Mouse (Mus musculus) CH12.LX (cell line): ENCODE data around the gene Hpn. TPM values are rescaled to one million over a fixed set of nuclear protein-coding genes. Genes with fewer than 3 reads are reported as not detected.
A peak's percentile ranks its signal among the peaks of the same experiment; 100 is the strongest.

Experiments used
- DNase-seq: peaks from one replicate; pipeline ENCODE4 v3.0.0-alpha.2; 2013; ENCODE audit errors: extremely low read depth
- H3K27ac ChIP-seq: 2 replicates; pipeline ENCODE4 v1.5.1; 2012; ENCODE audit warnings: low read depth, mild to moderate bottlenecking, control low read depth, moderate library complexity; ENCODE audit not compliant: insufficient read depth
- H3K27me3 ChIP-seq: replicated peaks from 2 replicates; pipeline ENCODE3; 2012; ENCODE audit warnings: inconsistent platforms
- H3K36me3 ChIP-seq, 2 experiments: replicated peaks in 1 of 2; 2 replicates each; pipeline versions ENCODE3 to v1.6.1; 2012; ENCODE audit warnings: inconsistent platforms in 1 of 2, low read length in 1 of 2, mild to moderate bottlenecking in 1 of 2, mixed read lengths in 1 of 2, moderate library complexity in 1 of 2; ENCODE audit not compliant: control insufficient read depth in 1 of 2, insufficient read depth in 1 of 2
- H3K4me1 ChIP-seq, 2 experiments: 2 replicates each; pipeline ENCODE4 v1.6.1; 2012; ENCODE audit warnings: inconsistent platforms in 1 of 2, moderate library complexity in 1 of 2; ENCODE audit not compliant: insufficient read depth in 2 of 2, control insufficient read depth in 1 of 2
- H3K4me2 ChIP-seq: 2 replicates; pipeline ENCODE4 v1.6.1; 2012; ENCODE audit warnings: low read depth, mild to moderate bottlenecking, control low read depth; ENCODE audit not compliant: poor library complexity, insufficient read depth, severe bottlenecking
- H3K4me3 ChIP-seq, 3 experiments: fragments of 150-350 bp in 1 of 3; sonication (generic) in 1 of 3; replicated peaks in 1 of 3; 2 replicates each; pipeline versions ENCODE3 to v1.5.1; 2011 to 2012; ENCODE audit warnings: low read depth in 2 of 3, low read length in 2 of 3, mild to moderate bottlenecking in 2 of 3, moderate library complexity in 2 of 3, control low read depth in 1 of 3, improper control_type of control experiment in 1 of 3, inconsistent platforms in 1 of 3, mixed read lengths in 1 of 3; ENCODE audit not compliant: poor library complexity in 1 of 3
- H3K79me2 ChIP-seq: replicated peaks from 2 replicates; pipeline ENCODE4 v1.6.1; 2012; ENCODE audit warnings: mild to moderate bottlenecking, moderate library complexity; ENCODE audit not compliant: control insufficient read depth, poor library complexity, insufficient read depth, severe bottlenecking; ENCODE audit errors: extremely low read depth
- H3K9ac ChIP-seq: 2 replicates; pipeline ENCODE4 v1.6.1; 2012; ENCODE audit warnings: low read depth, mild to moderate bottlenecking, control low read depth, moderate library complexity; ENCODE audit not compliant: insufficient read depth
- H3K9me3 ChIP-seq: replicated peaks from 2 replicates; pipeline ENCODE3; 2012; ENCODE audit warnings: low read length, inconsistent platforms, mixed read lengths
- BHLHE40 ChIP-seq: IDR thresholded peaks from 2 replicates; pipeline ENCODE4 v1.6.1; 2011; ENCODE audit warnings: mild to moderate bottlenecking, low read depth, low read length, improper control_type of control experiment
- CHD1 ChIP-seq: IDR thresholded peaks from 2 replicates; pipeline ENCODE4 v1.6.1; 2012; ENCODE audit warnings: low read depth, low read length, improper control_type of control experiment, inconsistent platforms
- CTCF ChIP-seq, 2 experiments: IDR thresholded peaks in 1 of 2; conservative IDR thresholded peaks in 1 of 2; 2 replicates each; pipeline ENCODE4 v1.5.1; 2011 to 2012; ENCODE audit warnings: low read depth in 2 of 2, low read length in 2 of 2, improper control_type of control experiment in 1 of 2, inconsistent platforms in 1 of 2, mild to moderate bottlenecking in 1 of 2, moderate library complexity in 1 of 2
- ELF1 ChIP-seq: IDR thresholded peaks from 2 replicates; pipeline ENCODE4 v1.6.1; 2014; ENCODE audit warnings: low read depth, mild to moderate bottlenecking, inconsistent platforms, low read length, improper control_type of control experiment
- EP300 ChIP-seq: IDR thresholded peaks from 2 replicates; pipeline ENCODE4 v1.6.1; 2011; ENCODE audit warnings: low read length, improper control_type of control experiment
- HCFC1 ChIP-seq: IDR thresholded peaks from 2 replicates; pipeline ENCODE4 v1.6.1; 2012; ENCODE audit warnings: low read depth, mild to moderate bottlenecking, inconsistent platforms, low read length, improper control_type of control experiment
- JUN ChIP-seq: IDR thresholded peaks from 2 replicates; pipeline ENCODE4 v1.6.1; 2011; ENCODE audit warnings: low read depth, mild to moderate bottlenecking, low read length, improper control_type of control experiment, moderate library complexity; ENCODE audit not compliant: insufficient read depth
- JUND ChIP-seq: conservative IDR thresholded peaks from 2 replicates; pipeline ENCODE4 v1.6.1; 2011; ENCODE audit warnings: low read depth, low read length, improper control_type of control experiment
- KAT2A ChIP-seq: IDR thresholded peaks from 2 replicates; pipeline ENCODE4 v1.6.1; 2012; ENCODE audit warnings: low read length, improper control_type of control experiment, inconsistent platforms; ENCODE audit not compliant: insufficient replicate concordance
- MAFK ChIP-seq: IDR thresholded peaks from 2 replicates; pipeline ENCODE4 v1.6.1; 2011; ENCODE audit warnings: low read length, improper control_type of control experiment; ENCODE audit not compliant: insufficient replicate concordance
- MEF2A ChIP-seq: IDR thresholded peaks from 2 replicates; pipeline ENCODE4 v1.6.1; 2014; ENCODE audit warnings: low read depth, mild to moderate bottlenecking, inconsistent platforms, low read length, improper control_type of control experiment, borderline replicate concordance
- MXI1 ChIP-seq: IDR thresholded peaks from 2 replicates; pipeline ENCODE4 v1.6.1; 2011; ENCODE audit warnings: mild to moderate bottlenecking, low read depth, low read length, improper control_type of control experiment
- MYC ChIP-seq: IDR thresholded peaks from 2 replicates; pipeline ENCODE4 v1.6.1; 2011; ENCODE audit warnings: low read depth, mild to moderate bottlenecking, improper control_type of control experiment, low read length
- NELFE ChIP-seq: IDR thresholded peaks from 2 replicates; pipeline ENCODE4 v1.6.1; 2011; ENCODE audit warnings: low read depth, low read length, improper control_type of control experiment
- PAX5 ChIP-seq: IDR thresholded peaks from 2 replicates; pipeline ENCODE4 v1.6.1; 2012; ENCODE audit warnings: low read length, inconsistent platforms, mixed read lengths
- POLR2AphosphoS2 ChIP-seq: IDR thresholded peaks from 2 replicates; pipeline ENCODE4 v1.6.1; 2011; ENCODE audit warnings: low read depth, low read length, improper control_type of control experiment
- RAD21 ChIP-seq: IDR thresholded peaks from 2 replicates; pipeline ENCODE4 v1.6.1; 2011; ENCODE audit warnings: low read depth, mild to moderate bottlenecking, low read length, improper control_type of control experiment, moderate library complexity
- SMC3 ChIP-seq: IDR thresholded peaks from 2 replicates; pipeline ENCODE4 v1.6.1; 2011; ENCODE audit warnings: low read depth, low read length, improper control_type of control experiment
- TCF12 ChIP-seq: IDR thresholded peaks from 2 replicates; pipeline ENCODE4 v1.6.1; 2014; ENCODE audit warnings: low read depth, mild to moderate bottlenecking, inconsistent platforms, low read length, improper control_type of control experiment
- ZC3H11A ChIP-seq: IDR thresholded peaks from 2 replicates; pipeline ENCODE4 v1.6.1; 2012; ENCODE audit warnings: low read depth, mild to moderate bottlenecking, inconsistent platforms, low read length, improper control_type of control experiment
- ZNF384 ChIP-seq: IDR thresholded peaks from 2 replicates; pipeline ENCODE4 v1.6.1; 2012; ENCODE audit warnings: low read depth, low read length, improper control_type of control experiment, inconsistent platforms
- dilution Hi-C: fragments of 300-500 bp; cut with MboI; formaldehyde crosslinking; loops from 2 replicates; pipeline ENCODE4 v1.14.3; 2020; ENCODE audit warnings: low sequenced_read_pairs; ENCODE audit not compliant: extremely low pct_unique_long_range_greater_than_20kb, extremely low pct_ligation_motif_present
- in situ Hi-C: fragments of 300-500 bp; cut with MboI; formaldehyde crosslinking; loops from 3 replicates; pipeline ENCODE4 v1.14.3; 2019; ENCODE audit warnings: low sequenced_read_pairs, low pct_ligation_motif_present, low pct_unique_long_range_greater_than_20kb, mixed read lengths
- polyA plus RNA-seq: library from polyadenylated mRNA; unstranded; fragments of >175 nt; gene quantifications from 2 replicates; pipeline ENCODE4 v1.2.1, GENCODE M21; 2012; ENCODE audit warnings: low read depth; ENCODE audit not compliant: insufficient read length
- total RNA-seq, 2 experiments: library from RNA; depleted of rRNA; stranded (reverse); fragments of 300-350 nt in 1 of 2; fragments of >200 nt in 1 of 2; gene quantifications; 2 replicates each; pipeline ENCODE4 v1.2.3; 2012 to 2014

Gene Hpn
- total and polyA plus RNA-seq, 3 experiments = 3.0 to 16.7 (median 8.7) TPM

DNA sequence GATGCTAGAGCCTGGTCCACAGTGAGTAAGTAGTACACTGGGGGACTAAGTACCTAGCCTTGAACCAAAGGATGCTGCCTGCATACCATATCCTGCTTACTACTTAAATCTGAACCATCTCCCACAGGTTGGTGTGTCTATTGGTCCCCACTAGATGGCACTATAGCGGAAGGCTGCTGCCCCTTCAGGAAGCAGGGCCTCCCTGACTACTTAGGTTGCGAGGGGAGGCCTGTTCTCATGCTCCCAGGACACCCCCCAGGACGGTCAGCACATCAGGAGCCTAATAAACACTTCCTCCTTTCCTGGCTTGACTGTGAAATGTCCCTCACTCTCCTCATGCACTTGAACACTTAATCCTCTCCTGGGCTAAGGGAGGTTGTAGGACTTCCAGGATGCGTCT is 15.8 kb upstream of the Hpn start:
- no peaks in the 10 kb centered on the region for H3K27me3 ChIP-seq
- peak; percentile 67 to 86 for TF ChIP-seq CTCF (conservative IDR thresholded peaks at IDR 0.05 in 1 of 2, IDR thresholded peaks at IDR 0.05 in 1 of 2; ENCODE audit: low read depth in 2 of 2, low read length in 2 of 2)
- no peak for TF ChIP-seq MEF2A
- TF ChIP-seq ZC3H11A = no peak
- peak; percentile 59 for TF ChIP-seq ELF1
- TF ChIP-seq RAD21 = peak; percentile 62
- no peak for TF ChIP-seq MYC
- TF ChIP-seq SMC3 = peak; percentile 83
- TF ChIP-seq, all 38 proteins: peak for 4
- in situ Hi-C loops (no loop called here), dilution Hi-C loops (no loop called here)
- H3K4me1 ChIP-seq = peaks cover 0 to 13% of the 10 kb centered on the region in 2 experiments; a peak in 3 of 4 replicates
- H3K27ac ChIP-seq = no peak overlapping the region
- no peak overlapping the region for H3K4me3 ChIP-seq
- H3K9ac ChIP-seq = no peak overlapping the region
- H3K79me2 ChIP-seq = no peaks in the 10 kb centered on the region
- no peak overlapping the region for H3K4me2 ChIP-seq
- peaks cover 77 to 87% of the 10 kb centered on the region in 2 experiments for H3K36me3 ChIP-seq
- H3K9me3 ChIP-seq = peaks cover 6% of the 10 kb centered on the region
- DNase-seq = peak; percentile 68

DNA sequence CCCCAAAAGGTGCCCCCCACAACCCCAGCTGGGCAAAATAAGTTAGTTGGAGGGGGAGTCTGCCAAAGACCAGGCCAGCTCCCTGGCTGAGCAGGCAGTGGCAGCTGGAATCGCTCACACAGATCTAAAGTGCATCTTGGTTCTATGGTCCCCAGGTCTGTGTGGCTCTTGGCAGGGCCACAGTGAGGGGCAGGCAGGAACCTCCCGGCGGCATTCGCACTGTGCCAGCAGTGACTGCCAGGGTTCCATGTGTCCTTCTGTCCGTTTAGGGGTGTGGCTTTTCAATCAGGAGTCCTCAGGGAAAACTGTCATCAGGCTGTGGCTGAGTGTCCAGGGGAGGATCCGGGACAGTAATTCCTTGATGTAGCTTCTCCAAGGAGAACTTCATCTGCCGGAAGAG is 15.1 kb upstream of the Hpn start:
- dilution Hi-C loops = no loop called here
- Histone ChIP-seq H3K4me2 (no peak overlapping the region), H3K4me1 (peaks cover 0 to 13% of the 10 kb centered on the region in 2 experiments; a peak in 3 of 4 replicates), H3K4me3 (no peak overlapping the region), H3K36me3 (peaks cover 70 to 80% of the 10 kb centered on the region in 2 experiments), H3K9me3 (peaks cover 6% of the 10 kb centered on the region), H3K9ac (no peak overlapping the region), H3K27ac (no peak overlapping the region), H3K79me2 (no peaks in the 10 kb centered on the region), H3K27me3 (no peaks in the 10 kb centered on the region)
- in situ Hi-C loops = no loop called here
- DNase-seq = no peak
- TF ChIP-seq TCF12 (no peak), HCFC1 (no peak), MXI1 (no peak), ZC3H11A (no peak), BHLHE40 (no peak), JUN (no peak), MYC (no peak), MEF2A (no peak), JUND (no peak), NELFE (no peak), PAX5 (no peak), KAT2A (no peak), EP300 (no peak), CTCF (conservative IDR thresholded peaks at IDR 0.05 in 1 of 2, IDR thresholded peaks at IDR 0.05 in 1 of 2; ENCODE audit: low read depth in 2 of 2, low read length in 2 of 2) (no peak), ZNF384 (no peak), POLR2AphosphoS2 (no peak), CHD1 (no peak), RAD21 (no peak), MAFK (no peak)
